Mouse (Mus musculus): Measurements from ENCODE around the gene Zfp511. TPM values are rescaled to one million over a fixed set of nuclear protein-coding genes. Genes with fewer than 3 reads are reported as not detected.
A peak's percentile ranks its signal among the peaks of the same experiment; 100 is the strongest.

Zfp511 gene
- polyA plus RNA-seq, 1 experiment from 2014 or later: 32.9 TPM

DNA sequence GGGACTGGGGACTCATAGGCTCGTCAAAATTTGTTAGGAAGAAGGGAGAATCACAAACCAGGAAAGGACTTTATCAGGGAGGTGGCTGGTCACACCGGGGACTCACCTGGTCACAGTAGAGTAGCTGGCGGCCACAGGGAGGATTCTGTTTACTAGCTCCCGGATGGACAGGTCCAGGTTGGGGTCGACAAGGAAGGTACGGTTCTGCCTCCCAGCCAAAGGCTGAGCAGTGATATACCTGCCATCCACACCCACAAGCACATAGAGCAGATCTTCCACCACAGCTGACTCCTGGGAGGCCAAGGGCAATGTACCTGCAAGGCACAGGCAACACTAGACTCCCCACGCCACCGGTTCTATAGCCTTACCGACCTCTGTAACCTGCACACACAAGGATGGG is 28.4 kb upstream of the Zfp511 start:
- Histone ChIP-seq H3K9ac (no peak overlapping the region), H3K9me3 (no peaks in the 10 kb centered on the region), H3K4me3 (replicated peaks) (no peak overlapping the region), H3K36me3 (peaks cover 25% of the 10 kb centered on the region), H3K4me2 (replicated peaks) (no peak overlapping the region), H3K27me3 (replicated peaks) (no peaks in the 10 kb centered on the region), H3K27ac (no peak overlapping the region), H3K4me1 (replicated peaks) (no peaks in the 10 kb centered on the region)
- ATAC-seq: no peak
- WGBS: 92% methylated on average over 9 of the region's 9 CpGs

DNA sequence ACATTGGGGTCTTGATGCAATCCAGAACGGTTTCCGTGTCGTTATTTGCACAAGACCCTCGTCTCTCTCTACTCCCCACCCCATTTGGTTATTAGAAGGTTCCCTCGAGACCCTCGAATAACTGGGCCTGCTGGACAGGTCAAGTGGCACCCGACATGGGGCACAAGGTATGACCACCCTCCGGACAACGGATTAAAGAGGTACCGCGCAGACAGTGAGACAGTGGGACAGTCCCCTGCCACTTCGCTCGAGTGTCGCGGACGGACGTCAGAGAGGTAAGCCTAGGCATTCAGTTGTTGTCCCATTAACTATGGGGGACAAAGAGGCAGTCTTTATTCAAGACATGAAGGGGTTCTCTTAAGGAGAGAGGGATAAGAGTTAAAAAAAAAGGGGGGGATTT is 24.9 kb upstream of the Zfp511 start:
- peaks cover 5% of the 10 kb centered on the region; the same call in 1 of the 2 replicates for H3K36me3 ChIP-seq
- ATAC-seq: no peak
- H3K9ac ChIP-seq: no peak overlapping the region
- no peak overlapping the region for H3K27ac ChIP-seq
- H3K4me1 ChIP-seq (replicated peaks): no peaks in the 10 kb centered on the region
- H3K27me3 ChIP-seq (replicated peaks): no peaks in the 10 kb centered on the region
- no peak overlapping the region for H3K4me2 ChIP-seq (replicated peaks)
- H3K9me3 ChIP-seq: no peaks in the 10 kb centered on the region
- 98% methylated on average over 17 of the region's 17 CpGs for WGBS
- no peak overlapping the region for H3K4me3 ChIP-seq (replicated peaks)

DNA sequence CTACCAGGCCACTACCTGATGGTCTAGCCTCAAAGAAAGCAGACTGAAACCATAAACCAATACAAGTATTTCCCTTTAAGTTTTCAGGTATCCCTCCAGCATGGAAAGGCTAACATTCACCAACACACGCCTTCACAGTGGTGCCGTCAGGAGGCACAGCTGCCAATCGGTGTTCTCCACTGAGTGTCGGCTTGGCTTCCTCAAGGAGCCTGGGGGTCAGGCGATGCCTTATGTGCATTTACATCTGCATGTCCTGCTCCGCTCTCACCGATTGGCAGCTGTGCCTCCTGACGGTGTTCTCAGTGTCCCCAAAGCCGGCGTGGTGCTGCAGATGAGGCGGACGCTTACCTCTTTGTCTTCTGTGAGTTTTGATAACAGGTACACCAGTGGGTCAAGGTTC is 4.4 kb upstream of the Zfp511 start:
- WGBS: 95% methylated on average over 12 of the region's 12 CpGs
- ATAC-seq: no peak
- H3K27me3 ChIP-seq (replicated peaks): no peaks in the 10 kb centered on the region
- no peaks in the 10 kb centered on the region for H3K9me3 ChIP-seq
- H3K4me2 ChIP-seq (replicated peaks): no peak overlapping the region
- H3K4me3 ChIP-seq (replicated peaks): no peak overlapping the region
- H3K9ac ChIP-seq: no peak overlapping the region
- peaks cover 37% of the 10 kb centered on the region for H3K36me3 ChIP-seq
- H3K4me1 ChIP-seq (replicated peaks): peaks cover 6% of the 10 kb centered on the region
- H3K27ac ChIP-seq: no peak overlapping the region

DNA sequence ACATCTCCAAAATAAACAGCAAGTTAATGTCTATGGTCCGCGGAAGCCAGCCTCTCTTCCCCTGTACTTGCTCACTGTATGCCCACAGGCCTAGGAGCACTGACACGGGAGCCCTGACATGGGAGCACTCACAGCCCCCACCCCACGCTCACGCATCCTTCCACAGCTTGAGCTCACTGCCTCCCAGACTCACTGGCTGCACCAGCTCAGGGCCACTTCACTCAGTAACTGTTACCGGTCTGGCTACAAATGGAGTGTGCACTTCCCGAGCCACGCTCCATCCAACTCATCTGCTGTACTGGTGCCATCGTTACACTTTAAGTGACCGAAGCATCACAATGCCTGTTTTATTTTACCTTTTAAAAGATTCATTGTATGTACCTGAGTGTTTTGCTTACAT is 3.8 kb upstream of the Zfp511 start:
- ATAC-seq: no peak
- H3K36me3 ChIP-seq: peaks cover 37% of the 10 kb centered on the region
- no peak overlapping the region for H3K27ac ChIP-seq
- H3K4me2 ChIP-seq (replicated peaks): no peak overlapping the region
- 94% methylated on average over 10 of the region's 10 CpGs for WGBS
- no peaks in the 10 kb centered on the region for H3K9me3 ChIP-seq
- H3K27me3 ChIP-seq (replicated peaks): no peaks in the 10 kb centered on the region
- H3K4me3 ChIP-seq (replicated peaks): no peak overlapping the region
- H3K4me1 ChIP-seq (replicated peaks): peaks cover 12% of the 10 kb centered on the region
- no peak overlapping the region for H3K9ac ChIP-seq

DNA sequence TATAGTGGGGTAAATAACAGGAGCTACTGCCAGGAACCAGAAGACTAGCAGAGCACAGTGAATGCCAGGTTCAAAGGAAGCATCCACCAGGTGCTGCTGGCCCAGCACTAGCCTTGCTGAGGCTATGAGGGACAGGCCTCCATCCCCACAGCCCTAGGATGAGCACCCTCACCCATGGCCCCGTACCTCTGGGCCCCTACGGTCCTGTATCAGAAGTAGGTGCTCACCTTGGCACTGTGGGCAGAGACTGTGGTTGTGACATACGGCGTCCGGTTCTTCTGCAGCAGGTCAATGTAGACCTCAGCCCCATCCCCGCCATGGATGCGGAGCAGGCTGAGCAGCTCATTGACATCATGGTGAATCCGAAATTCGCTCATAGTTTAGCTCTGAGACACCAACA is 2.8 kb upstream of the Zfp511 start:
- no peak for ATAC-seq
- 98% methylated on average over 9 of the region's 9 CpGs for WGBS
- Histone ChIP-seq H3K4me1 (replicated peaks) (peaks cover 12% of the 10 kb centered on the region), H3K9me3 (no peaks in the 10 kb centered on the region), H3K4me3 (replicated peaks) (no peak overlapping the region), H3K27me3 (replicated peaks) (no peaks in the 10 kb centered on the region), H3K36me3 (peaks cover 32% of the 10 kb centered on the region), H3K4me2 (replicated peaks) (no peak overlapping the region), H3K9ac (no peak overlapping the region), H3K27ac (no peak overlapping the region)

DNA sequence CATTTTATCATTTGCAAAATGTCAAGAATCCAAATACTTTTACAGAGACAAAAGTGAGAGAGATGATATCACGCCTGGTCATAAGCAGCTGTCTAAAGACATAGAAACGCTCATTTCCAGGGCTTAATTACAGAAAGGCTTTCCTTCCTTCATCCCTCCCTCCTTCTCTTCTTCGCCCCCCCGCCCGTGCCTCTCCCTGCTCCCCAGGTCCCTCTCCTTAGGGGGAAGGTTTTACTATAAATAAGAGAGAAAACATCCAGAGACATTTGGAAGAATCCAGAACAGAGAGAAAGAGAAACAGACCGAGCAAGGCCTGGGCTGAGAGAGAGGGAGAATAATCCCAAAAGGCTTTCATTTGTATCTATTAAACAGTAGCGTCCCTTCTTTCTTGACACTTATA is 735 bp upstream of the Zfp511 start:
- Histone ChIP-seq H3K27ac (no peak overlapping the region), H3K36me3 (peaks cover 17% of the 10 kb centered on the region; the same call in 1 of the 2 replicates), H3K27me3 (replicated peaks) (no peaks in the 10 kb centered on the region), H3K9ac (peak overlapping the region; percentile 84), H3K4me2 (replicated peaks) (peak overlapping the region; percentile 94), H3K9me3 (no peaks in the 10 kb centered on the region), H3K4me1 (replicated peaks) (peaks cover 12% of the 10 kb centered on the region), H3K4me3 (replicated peaks) (peak overlapping the region; percentile 87)
- ATAC-seq: no peak
- WGBS: 15% methylated on average over 7 of the region's 7 CpGs

DNA sequence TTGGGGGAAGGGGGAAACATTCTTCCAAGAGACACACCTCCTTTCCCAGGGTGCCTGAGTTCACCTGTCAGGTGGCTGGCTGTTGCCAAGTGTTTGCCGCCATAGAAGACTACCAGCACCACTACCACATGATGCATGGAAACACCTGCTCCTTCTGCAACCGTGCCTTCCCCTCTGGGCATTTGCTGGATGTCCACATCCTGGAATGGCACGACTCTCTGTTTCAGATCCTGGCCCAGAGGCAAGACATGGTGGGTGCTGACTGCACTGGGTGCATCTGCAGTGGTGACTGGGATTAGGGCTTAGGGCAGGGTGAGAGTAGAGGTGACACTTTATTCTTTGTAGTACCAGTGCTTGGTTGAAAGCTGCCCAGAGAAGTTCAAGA is 972 bp downstream of the Zfp511 start:
- peaks cover 12% of the 10 kb centered on the region for H3K36me3 ChIP-seq
- H3K4me3 ChIP-seq (replicated peaks): peak overlapping the region; percentile 87
- no peak for ATAC-seq
- peaks cover 12% of the 10 kb centered on the region for H3K4me1 ChIP-seq (replicated peaks)
- no peak overlapping the region for H3K27ac ChIP-seq
- no peaks in the 10 kb centered on the region for H3K27me3 ChIP-seq (replicated peaks)
- peak overlapping the region; percentile 94 for H3K4me2 ChIP-seq (replicated peaks)
- H3K9me3 ChIP-seq: no peaks in the 10 kb centered on the region
- 47% methylated on average over 3 of the region's 3 CpGs for WGBS
- H3K9ac ChIP-seq: peak overlapping the region; percentile 44; the same call in 1 of the 2 replicates

DNA sequence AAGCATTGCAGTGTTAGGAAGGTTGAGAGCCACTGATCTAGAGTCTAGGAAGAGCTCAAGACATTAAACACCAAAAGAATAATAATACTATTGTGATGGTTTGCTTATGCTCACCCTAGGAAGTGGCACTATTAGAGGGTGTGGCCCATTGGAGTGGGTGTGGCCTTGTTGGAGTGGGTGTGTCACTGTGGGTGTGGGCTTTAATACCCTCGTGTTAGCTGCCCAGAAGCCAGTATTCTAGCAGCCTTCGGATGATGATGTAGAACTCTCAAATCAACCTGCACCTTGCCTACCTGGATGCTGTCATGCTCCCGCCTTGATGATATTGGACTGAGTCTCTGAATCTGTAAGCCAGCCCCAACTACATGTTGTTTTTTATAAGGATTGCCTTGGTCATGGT is 6.5 kb downstream of the Zfp511 start:
- 0 out of 2 replicates have a peak, but pooled peaks have one; percentile 25 for ATAC-seq
- Histone ChIP-seq H3K27ac (no peak overlapping the region), H3K9me3 (no peaks in the 10 kb centered on the region), H3K4me1 (replicated peaks) (peaks cover 2% of the 10 kb centered on the region), H3K9ac (no peak overlapping the region), H3K4me3 (replicated peaks) (no peak overlapping the region), H3K36me3 (peaks cover 12% of the 10 kb centered on the region; the same call in 1 of the 2 replicates), H3K4me2 (replicated peaks) (no peak overlapping the region), H3K27me3 (replicated peaks) (peaks cover 35% of the 10 kb centered on the region)
- 60% methylated on average over 3 of the region's 3 CpGs for WGBS

DNA sequence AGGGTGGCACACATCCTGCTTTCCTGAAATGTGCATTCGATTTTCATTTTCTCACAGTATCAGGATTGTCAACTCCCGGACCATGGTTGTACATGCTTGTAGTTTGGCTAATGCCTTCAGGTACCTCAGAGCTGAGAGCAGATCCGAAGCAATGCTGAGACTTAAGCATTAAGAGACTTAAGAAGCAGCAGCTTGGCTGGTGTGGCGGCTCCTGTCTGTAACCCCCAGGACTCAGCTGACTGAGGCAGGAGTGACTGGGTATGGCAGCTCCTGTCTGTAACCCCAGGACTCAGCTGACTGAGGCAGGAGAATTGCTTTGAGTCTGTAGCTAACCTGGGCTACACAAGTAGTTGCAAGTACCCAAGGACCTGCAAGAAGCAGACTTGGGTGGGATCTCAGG is 9.4 kb downstream of the Zfp511 start:
- Histone ChIP-seq H3K9ac (no peak overlapping the region), H3K9me3 (no peaks in the 10 kb centered on the region), H3K27me3 (replicated peaks) (peaks cover 61% of the 10 kb centered on the region), H3K4me2 (replicated peaks) (no peak overlapping the region), H3K27ac (no peak overlapping the region), H3K36me3 (peaks cover 8% of the 10 kb centered on the region; the same call in 1 of the 2 replicates), H3K4me1 (replicated peaks) (peaks cover 23% of the 10 kb centered on the region), H3K4me3 (replicated peaks) (no peak overlapping the region)
- no peak for ATAC-seq
- WGBS: 69% methylated on average over 4 of the region's 4 CpGs

DNA sequence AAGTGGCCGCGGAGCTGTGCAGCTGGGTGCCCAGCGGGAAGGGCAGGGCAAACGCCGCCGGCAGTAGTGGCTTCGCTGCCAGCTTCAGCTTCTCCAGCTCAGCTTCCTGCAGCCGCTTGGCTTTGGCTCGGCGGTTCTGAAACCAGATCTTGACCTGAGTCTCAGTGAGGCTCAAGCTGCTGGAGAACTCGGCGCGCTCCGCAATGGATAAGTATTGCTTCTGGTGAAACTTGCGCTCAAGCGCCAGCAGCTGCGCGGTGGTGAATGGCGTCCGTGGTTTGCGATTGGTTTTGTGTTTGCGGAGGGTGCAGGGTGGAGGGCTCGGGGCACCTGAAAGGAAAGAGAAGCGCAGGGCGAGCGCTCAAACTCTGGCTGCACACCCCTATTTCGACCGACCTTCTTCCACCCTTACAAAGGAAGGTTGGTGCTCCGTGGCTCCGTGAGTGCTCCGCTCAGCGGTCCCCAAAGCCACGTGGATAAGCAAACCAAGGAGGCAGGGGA is 11.7 kb downstream of the Zfp511 start:
- Histone ChIP-seq H3K9ac (no peak overlapping the region), H3K4me1 (replicated peaks) (peaks cover 23% of the 10 kb centered on the region), H3K36me3 (no peaks in the 10 kb centered on the region), H3K27me3 (replicated peaks) (peaks cover 80% of the 10 kb centered on the region), H3K4me3 (replicated peaks) (peak overlapping the region; percentile 44), H3K9me3 (no peaks in the 10 kb centered on the region), H3K27ac (no peak overlapping the region), H3K4me2 (replicated peaks) (peak overlapping the region; percentile 90)
- no peak for ATAC-seq
- under 1% methylated on average over 33 of the region's 33 CpGs for WGBS

DNA sequence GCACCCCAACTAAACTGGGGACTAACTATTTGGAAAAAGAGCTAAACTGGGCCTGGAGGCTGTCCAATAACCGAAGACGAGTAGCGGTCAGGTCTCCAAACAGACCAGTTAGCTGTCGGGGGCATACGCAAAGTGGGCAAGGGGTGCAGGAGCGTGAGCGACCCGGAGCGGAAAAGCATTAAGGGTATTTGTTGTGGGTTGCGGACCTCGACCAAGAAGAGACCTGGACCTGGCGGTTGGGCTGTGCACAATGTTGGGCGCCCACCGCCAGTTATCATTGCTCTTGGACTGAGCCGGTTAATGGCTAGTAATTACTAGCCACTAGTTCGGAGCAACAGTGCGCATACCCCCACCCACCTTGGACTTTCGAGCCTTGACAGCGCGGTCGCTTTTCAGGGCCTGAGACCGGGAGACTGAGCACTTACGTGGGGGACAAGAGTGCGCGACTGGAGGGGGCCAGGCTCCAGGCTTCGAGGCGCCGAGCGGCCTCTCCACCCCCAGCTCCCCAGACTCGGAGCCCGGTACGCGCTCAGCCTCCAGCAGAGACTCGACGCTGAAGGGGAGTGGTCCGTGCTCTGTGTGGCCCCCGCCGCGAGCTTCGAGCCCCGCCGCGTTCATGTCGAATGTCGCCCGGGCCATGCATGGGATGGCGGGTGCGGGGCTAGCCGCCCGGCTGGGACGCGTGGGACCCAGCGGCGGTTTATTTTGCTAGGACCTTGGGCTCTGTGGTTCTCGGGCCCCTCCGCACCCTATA is 12.3 kb downstream of the Zfp511 start, which contains the start of gene Msx3:
Msx3 (minus strand) TSS at position 729 of the 754 bp plus-strand sequence.
- Histone ChIP-seq H3K36me3 (no peaks in the 10 kb centered on the region), H3K27me3 (replicated peaks) (peaks cover 86% of the 10 kb centered on the region), H3K9ac (no peak within 1 kb of the TSS), H3K9me3 (no peaks in the 10 kb centered on the region), H3K4me2 (replicated peaks) (peak within 1 kb of the TSS; percentile 90), H3K4me1 (replicated peaks) (peaks cover 23% of the 10 kb centered on the region), H3K4me3 (replicated peaks) (peak within 1 kb of the TSS; percentile 44), H3K27ac (no peak within 1 kb of the TSS)
- 1% methylated on average over 56 of the region's 56 CpGs for WGBS
- peak; percentile 34 for ATAC-seq

DNA sequence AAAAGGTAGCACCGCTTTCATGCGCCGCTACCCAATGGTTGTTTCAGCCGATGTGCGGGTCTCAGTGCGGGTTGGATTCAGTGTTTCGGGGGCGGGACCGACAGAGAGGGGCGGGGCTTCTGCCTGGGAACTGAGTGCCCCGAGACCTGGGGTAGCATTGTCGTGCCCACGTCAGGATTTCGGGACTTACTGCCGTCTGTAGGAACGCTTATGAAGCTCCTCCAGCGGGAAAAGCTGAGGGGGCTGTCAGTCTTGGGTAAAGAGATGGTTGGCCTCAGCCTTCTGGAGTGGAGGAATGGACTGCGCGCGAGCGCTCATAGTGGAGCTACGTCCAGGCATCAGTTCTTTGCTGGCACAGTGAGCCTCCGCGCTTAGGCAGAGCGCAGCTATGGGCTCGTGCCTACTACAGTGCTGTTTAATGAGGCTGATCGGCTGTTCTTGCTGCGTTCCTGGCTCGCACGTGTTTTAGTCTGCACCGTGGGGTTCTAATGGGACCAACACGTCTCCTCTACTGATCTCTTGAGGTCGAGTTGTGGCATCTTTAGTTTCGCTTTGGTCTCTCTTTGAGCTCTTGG is 13.0 kb downstream of the Zfp511 start:
- Histone ChIP-seq H3K4me1 (replicated peaks) (peaks cover 23% of the 10 kb centered on the region), H3K4me3 (replicated peaks) (peak overlapping the region; percentile 44), H3K36me3 (no peaks in the 10 kb centered on the region), H3K27ac (no peak overlapping the region), H3K4me2 (replicated peaks) (peak overlapping the region; percentile 90), H3K9ac (no peak overlapping the region), H3K27me3 (replicated peaks) (peaks cover 84% of the 10 kb centered on the region), H3K9me3 (no peaks in the 10 kb centered on the region)
- WGBS: under 1% methylated on average over 34 of the region's 34 CpGs
- ATAC-seq: peak; percentile 61

Measured in intestine, embryonic 15.5 days (tissue).